Mouse (Mus musculus): ENCODE data around the gene Telo2. TPM values are rescaled to one million over a fixed set of nuclear protein-coding genes. Genes with fewer than 3 reads are reported as not detected.

Telo2 gene
- polyA plus RNA-seq, 1 experiment = 40.8 TPM

DNA sequence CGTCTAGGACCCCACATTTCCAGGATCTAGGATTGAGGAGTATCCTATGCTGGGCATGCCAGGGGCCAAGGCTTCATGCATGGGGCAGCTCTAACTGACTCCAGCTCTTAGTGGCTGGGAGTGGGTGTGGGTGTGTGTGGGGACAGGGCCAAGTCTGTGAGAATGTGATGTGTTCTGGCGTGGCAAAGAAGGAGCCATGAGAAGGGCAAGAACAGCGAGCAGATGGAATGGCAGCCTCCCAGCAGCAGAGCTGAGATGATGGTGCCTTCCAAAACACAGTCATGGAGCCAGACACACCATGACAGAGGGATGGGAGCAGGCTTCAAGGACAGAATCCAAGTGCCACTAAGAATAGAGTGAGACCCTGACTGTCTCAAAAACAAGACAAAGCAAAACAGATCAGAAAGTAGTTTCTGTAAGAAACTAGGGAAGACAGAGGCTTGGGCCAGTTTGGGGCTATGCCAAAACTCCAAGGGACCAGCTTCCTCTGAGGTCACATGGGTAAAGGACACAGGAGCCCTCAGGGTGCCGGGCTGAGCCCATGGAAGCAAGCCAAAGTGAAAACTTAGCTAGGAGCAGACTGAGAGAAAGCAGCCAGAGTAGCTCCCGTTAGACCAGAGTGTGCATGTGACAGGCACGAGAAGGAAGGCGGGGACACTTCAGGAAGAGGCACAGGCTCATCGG, 3.9 kb downstream of the Telo2 start:
- no peak for TF ChIP-seq GATA1 (IDR thresholded peaks at IDR 0.05; ENCODE audit: low read length)

DNA sequence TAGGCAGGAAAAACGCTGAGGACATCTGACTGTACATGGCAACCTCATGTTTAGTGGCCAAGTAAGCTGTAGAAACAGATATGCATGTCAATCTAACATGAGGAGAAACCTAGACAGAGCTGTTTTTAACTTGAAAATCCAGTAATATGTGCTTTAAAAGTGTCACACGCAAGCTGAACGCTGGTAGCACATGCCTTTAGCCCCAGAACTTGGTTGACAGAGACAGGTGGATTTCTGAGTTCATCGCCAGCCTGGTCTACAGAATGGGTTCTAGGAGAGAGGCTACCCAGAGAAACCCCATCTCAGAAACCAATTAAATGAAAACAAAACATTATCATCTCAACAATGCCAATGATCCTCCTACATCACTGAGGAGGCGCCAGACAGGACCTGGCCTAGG, 4.5 kb downstream of the Telo2 start:
- TF ChIP-seq GATA1 (IDR thresholded peaks at IDR 0.05; ENCODE audit: low read length) = no peak

DNA sequence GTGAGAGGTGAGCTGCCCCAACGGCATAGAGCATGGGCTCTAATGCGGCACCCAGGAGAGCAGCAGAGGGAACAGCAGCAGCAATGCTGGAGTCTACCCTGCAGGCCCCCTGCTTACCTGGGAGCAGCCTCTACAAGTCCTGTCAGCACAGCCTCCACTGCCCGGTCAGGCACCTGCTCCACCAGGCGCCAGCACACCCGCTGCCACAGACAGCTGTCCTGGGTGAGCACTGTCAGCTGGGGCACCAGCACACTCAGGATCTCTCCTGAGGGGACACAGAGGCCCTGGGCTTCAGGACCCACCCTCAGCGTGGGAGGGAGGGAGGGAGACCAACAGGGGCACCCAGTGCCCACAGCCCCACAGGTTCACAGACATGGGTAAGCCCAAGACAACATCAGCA, 5.2 kb downstream of the Telo2 start:
- no peak for TF ChIP-seq GATA1 (IDR thresholded peaks at IDR 0.05; ENCODE audit: low read length)

DNA sequence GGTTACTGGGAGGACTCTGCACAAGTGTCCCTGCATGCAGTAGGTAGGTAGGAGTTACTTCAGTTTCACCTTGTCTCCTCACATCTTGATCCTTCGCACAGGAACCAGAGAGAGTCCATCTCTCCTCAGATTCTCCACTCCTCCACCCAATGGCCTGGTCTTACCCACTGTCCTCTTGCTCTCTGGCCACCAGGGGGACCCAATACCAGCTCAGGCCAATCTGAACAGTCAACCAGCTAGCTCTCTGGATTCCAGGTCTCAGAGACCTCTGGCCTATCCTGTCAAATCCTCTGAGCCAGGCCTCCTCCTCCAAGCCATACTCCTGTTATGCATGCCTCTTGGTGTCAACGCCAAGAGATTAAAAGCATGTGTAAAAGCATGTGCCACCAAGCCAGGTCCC, 6.2 kb downstream of the Telo2 start:
- TF ChIP-seq GATA1 (IDR thresholded peaks at IDR 0.05; ENCODE audit: low read length) = no peak

DNA sequence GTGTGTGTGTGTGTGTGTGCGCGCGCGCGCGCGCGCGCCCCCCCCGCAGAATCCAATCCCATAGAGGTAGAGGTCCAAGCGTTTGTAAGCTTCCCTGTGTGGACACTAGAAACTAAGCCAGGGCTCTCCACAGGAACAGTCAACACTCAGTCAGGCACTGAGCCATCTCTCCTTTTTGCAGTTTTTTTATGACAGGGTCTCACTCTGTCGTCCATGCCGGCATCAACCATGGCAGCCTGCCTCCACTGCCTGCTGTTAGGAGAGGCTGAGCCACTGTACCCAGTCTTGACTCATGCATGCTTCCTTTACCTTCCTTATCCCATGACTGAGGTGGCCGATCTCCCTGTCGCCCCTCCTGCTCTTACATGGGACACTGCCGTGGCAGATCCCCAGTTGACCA, 8.0 kb downstream of the Telo2 start:
- TF ChIP-seq GATA1 (IDR thresholded peaks at IDR 0.05; ENCODE audit: low read length) = no peak

DNA sequence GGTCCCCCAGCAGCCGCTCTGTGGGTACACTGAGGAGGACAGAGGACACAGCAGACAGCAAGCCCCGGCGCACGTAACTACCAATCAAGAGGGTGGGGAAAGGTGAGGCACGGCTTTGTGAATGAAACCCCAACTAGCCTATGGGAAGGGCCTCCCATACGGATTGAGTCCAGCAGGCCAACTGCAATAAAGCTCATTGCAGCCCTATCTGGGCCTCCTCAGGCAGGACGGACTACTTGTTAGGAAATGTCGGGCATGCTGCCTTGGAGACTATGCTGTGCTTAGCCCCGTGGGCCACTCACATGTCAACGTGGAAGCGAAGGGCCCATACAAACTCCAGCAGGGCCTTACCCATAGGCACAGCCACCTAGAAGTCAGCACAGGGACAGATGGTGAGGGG, 14.4 kb downstream of the Telo2 start:
- TF ChIP-seq GATA1 (IDR thresholded peaks at IDR 0.05; ENCODE audit: low read length) = no peak

DNA sequence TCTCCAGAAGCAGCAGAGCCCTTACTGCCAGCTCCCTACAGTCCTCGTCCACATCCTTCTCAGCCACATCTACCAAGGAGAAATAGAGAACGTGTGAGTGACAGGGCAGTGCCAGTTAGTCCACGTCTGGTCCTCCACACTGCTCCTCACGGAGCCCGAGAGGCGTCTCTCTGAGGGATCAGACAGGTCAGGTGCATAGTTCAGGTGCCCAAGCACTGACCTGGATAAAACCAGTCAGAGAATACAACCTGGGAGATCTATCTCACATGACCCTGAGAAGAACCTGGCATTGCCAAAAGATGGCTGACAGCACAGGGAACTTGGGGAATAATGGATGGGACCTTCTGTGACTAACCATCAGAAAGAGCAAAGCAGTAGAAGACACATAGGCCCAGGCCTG, 15.7 kb downstream of the Telo2 start:
- TF ChIP-seq GATA1 (IDR thresholded peaks at IDR 0.05; ENCODE audit: low read length) = no peak

DNA sequence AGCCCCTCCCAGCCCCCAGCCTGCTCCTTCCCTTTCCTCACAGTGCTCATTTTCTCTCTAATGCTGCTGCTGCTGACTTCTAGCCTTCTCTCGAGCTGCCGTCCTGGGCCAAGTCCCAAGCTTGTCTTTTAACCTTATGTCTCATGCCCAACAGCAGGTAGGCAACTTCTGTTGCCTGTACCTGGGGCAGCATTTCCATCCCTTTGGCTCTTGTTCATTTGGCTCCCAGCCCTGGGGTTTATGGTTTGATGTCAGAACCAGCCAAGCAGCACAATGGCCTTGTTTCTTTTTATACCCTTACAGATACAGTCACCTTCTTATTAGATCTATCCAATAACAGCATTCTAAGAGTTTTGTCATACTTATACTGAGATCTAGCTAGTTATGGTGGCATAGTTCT, 19.5 kb downstream of the Telo2 start:
- TF ChIP-seq GATA1 (IDR thresholded peaks at IDR 0.05; ENCODE audit: low read length) = no peak

DNA sequence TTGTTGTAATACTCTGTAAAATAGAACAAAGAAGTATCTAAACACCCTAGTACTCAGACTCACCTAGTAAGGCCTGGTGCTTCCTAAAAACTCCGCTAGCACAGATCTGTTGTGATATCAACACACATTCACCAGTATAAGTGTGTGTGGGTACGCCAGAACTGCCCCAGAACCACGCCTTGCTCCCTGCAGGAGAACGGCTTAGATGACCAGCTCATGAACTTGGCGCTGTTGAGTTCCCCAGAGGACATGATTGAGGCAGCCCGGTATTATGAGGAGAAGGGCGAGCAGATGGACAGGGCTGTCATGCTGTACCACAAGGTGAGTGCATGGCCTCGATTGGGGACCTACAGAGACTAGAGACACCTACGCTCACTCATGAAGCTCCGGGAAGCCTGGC, 25.3 kb downstream of the Telo2 start:
- TF ChIP-seq GATA1 (IDR thresholded peaks at IDR 0.05; ENCODE audit: low read length) = no peak

DNA sequence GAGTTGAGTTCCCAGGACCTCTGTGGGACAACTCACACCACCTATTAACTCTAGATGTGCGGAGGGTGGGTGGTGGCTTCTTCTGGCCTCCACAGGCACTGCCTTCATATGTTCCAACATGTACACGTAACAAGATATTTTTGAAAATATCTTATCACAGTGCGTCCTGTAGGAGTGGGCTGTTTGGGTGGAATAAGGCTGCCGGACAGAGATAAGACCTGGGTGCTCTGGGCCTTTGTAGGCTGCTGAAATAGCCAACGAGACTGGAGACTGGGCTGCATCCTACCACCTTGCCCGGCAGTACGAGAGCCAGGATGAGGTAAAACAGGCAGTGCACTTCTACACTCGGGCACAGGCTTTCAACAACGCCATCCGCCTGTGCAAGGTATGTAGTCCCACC, 26.6 kb downstream of the Telo2 start:
- TF ChIP-seq GATA1 (IDR thresholded peaks at IDR 0.05; ENCODE audit: low read length) = no peak

DNA sequence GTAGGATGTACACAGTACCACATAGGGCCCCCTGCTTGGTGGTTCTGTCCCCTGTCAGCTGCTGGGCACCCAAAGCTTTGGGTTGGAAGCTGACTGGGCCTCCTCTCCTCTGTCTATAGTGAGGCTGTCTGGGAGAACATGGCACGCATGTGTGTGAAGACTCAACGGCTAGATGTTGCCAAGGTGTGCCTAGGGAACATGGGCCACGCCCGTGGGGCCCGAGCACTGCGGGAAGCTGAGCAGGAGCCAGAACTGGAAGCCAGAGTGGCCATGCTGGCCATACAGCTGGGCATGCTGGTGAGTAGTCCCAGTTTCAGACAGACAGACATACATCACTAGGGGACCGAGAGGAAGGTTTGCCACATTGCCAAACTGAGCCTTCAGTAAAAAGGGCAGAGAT, 29.0 kb downstream of the Telo2 start:
- TF ChIP-seq GATA1 (IDR thresholded peaks at IDR 0.05; ENCODE audit: low read length) = no peak

DNA sequence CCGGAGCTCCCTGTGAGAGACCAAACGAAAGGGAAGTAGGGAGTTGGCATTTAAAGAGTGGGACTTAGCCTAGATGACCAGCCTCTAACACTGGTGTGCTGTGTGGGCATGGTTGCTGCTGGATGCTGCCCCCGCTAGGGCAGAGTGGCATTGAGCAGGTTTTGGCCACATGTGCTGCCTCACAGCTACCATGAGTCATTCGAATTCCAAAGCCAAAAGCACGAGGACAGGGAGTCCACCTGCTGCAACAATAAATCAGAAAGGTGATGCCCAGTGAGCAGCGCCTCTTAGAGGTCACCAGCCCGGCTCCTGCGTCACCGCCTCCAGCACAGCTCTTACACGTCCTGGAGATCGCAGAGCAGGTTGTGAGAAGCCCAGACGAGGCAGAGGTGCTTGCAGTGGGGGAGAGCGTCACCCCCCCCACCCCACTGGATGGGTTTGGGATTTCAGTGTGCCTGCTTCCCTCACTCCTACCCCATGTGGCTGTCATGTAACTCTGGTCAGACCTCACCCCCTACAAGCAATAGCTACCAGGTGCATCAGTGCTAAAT, 30.9 kb downstream of the Telo2 start:
- no peak for TF ChIP-seq GATA1 (IDR thresholded peaks at IDR 0.05; ENCODE audit: low read length)

DNA sequence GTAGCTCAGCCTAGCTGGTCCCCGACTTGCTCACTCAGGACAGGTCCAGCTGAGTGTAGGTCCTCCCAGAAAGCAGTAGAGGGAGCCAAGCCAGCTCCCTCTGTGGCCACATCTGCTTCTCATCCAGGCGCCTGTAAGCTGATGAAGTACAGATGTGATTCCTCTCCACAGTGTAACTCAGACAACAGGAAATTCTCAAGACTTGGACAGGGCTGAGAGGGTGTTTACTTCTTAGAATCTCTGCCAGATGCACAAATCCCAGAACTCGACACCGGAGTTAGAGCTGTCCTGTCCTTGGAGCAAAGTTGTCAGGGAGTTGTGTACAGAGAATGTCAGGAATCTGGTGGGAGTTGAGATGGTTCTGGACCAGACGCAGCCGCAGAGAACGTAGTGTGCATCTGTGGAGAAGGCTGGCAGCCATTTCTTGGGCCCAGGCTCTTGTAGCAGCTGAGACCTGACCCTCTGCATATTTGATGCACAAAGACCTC, 32.3 kb downstream of the Telo2 start, which contains the start of gene Tmem204:
TSS of gene Tmem204 (minus strand) at position 148 of the 488 bp plus-strand sequence.
- no peak for TF ChIP-seq GATA1 (IDR thresholded peaks at IDR 0.05; ENCODE audit: low read length)

DNA sequence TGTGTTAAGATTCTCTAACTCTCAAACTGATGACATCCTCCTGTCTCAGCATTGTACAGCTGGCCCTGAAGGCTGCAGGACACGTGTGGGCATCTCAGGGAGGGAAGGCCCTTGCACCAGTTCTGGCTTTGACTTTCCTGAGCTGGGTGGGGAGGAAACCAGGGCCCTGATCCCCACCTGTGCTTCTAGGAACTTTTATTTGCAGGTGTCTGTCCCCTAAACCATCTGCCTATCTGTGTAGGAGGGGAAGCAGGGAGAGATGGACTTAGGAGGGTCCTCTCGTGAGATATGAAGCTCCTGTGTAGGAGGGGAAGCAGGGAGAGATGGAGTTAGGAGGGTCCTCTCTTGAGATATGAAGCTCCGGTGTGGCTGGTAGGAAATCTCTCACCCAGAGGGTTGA, 32.9 kb downstream of the Telo2 start:
- TF ChIP-seq GATA1 (IDR thresholded peaks at IDR 0.05; ENCODE audit: low read length) = no peak

DNA sequence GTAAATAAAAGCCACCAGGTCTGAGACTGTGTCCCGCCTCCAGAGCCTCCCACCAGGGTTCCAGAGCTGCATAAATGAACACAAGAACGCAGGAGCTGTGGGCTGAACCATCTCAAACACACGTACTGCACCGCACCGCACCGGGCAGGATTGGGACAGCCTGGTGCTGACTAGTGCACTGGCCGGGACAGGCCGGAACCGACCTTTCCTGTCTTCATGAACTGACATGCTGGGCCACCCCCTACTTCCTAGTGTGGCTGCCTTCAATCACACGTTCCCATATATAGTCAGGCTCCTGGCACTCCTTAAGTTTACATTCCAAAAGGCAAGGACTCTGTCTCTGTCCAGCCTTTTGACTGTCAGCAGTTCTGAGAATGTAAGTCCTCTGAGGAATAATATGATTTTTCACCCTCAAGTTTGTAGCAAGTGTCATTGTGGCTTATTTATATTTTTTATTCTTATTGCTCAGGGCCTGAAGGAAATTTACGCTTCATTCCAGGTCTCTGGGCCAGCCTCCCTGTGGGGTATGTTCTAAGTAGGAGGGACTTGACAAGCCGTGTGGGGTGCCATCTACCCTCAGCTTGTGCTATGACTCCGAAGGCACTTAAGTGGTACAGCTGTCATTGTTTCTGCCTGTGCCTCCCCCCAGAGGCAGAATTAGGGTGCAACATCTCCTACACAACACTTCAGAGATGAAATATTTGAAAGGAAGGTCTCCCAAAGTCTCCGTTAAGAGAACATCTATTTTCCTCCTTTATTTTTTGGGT, 33.5 kb downstream of the Telo2 start:
- no peak for TF ChIP-seq GATA1 (IDR thresholded peaks at IDR 0.05; ENCODE audit: low read length)

DNA sequence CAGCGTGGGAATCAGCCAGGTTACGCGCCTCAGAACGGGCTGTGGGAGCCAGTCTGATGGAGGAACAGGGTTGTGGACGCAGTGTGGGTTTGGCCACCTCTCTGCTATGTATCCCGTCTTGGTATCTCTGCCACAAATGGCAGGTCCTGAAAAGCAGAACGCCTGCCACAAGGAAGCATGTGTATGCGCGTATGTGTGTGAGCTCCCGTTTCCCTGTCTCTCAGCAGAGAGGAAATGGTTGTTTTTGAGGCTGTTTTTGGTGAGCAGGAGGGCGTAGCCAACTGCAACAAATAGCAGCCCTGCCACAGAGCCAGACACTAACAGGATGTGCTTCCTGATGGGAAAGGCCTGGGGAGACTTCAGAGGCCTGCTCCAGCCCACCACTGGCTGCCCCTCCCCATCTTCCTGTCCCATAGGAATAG, 34.8 kb downstream of the Telo2 start:
- TF ChIP-seq GATA1 (IDR thresholded peaks at IDR 0.05; ENCODE audit: low read length) = no peak

DNA sequence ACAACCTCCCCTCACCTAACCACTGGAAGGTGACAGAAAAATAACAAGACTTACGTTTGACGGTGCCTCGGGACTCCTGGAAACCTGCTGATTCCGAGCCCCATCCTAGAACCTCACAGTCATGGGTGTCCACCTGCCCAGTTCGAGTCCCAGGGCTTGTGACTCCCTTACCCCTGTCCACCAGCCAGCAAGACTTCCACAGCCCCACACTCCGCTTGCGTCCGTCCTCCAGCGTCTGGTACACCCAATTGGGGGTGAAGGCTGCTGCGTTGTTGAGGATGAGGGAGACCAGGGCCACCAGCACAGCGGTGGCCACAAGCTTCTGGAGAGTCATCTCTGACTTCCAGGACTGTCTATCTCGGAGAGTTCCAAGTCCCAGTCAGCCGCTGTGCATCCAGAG, 35.6 kb downstream of the Telo2 start:
- no peak for TF ChIP-seq GATA1 (IDR thresholded peaks at IDR 0.05; ENCODE audit: low read length)

Data from G1E-ER4 (cell line).